Mouse (Mus musculus) hindbrain, embryonic 14.5 days (tissue): ENCODE measurements at regions not wholly inside any gene's neighbourhood (a gene's known extent, or its start where the extent isn't known, plus 50 kb on each side); places are given as distances from the start of the nearest gene placed in this dataset.
"Not testable (repeated sequence)": the region's sequence is repeated elsewhere in the genome, so short reads cannot be mapped to it uniquely, and the experiment has no call there.

ENCODE experiments used
- ATAC-seq: fragments of 200-750 bp; cut with Nextera tagmentation; 2 replicates; pipeline ENCODE4 v1.8.0; 2017; ENCODE audit warnings: moderate number of reproducible peaks, mild to moderate bottlenecking, moderate TSS enrichment, moderate library complexity; ENCODE audit not compliant: low FRiP score
- DNase-seq: peaks from one replicate; pipeline ENCODE4 v3.0.0-alpha.2; 2015; ENCODE audit warnings: low spot score
- H3K27ac ChIP-seq: fragments of 300-500 bp; sonication (generic); 2 replicates; pipeline ENCODE4 v1.5.1; 2014; ENCODE audit warnings: mild to moderate bottlenecking, moderate library complexity
- H3K27me3 ChIP-seq: fragments of 300-500 bp; sonication (generic); 2 replicates; pipeline ENCODE4 v1.6.1; 2014; ENCODE audit warnings: mild to moderate bottlenecking, low read length, mixed read lengths; ENCODE audit not compliant: control insufficient read depth, insufficient read depth
- H3K36me3 ChIP-seq: fragments of 300-500 bp; sonication (generic); replicated peaks from 2 replicates; pipeline ENCODE4 v1.6.1; 2014; ENCODE audit not compliant: control insufficient read depth, insufficient read depth
- H3K4me1 ChIP-seq: fragments of 300-500 bp; sonication (generic); replicated peaks from 2 replicates; pipeline ENCODE4 v1.6.1; 2014; ENCODE audit warnings: antibody characterized with exemption, low read length, mixed read lengths; ENCODE audit not compliant: control insufficient read depth, insufficient read depth
- H3K4me2 ChIP-seq: fragments of 300-500 bp; sonication (generic); replicated peaks from 2 replicates; pipeline ENCODE4 v1.6.1; 2014; ENCODE audit warnings: mild to moderate bottlenecking, moderate library complexity
- H3K4me3 ChIP-seq: fragments of 300-500 bp; sonication (generic); replicated peaks from 2 replicates; pipeline ENCODE4 v1.5.1; 2014; ENCODE audit warnings: mild to moderate bottlenecking, low read length
- H3K9ac ChIP-seq: fragments of 300-500 bp; sonication (generic); 2 replicates; pipeline ENCODE4 v1.6.1; 2014
- H3K9me3 ChIP-seq: fragments of 300-500 bp; sonication (generic); 2 replicates; pipeline ENCODE4 v1.6.1; 2016; ENCODE audit warnings: low read length; ENCODE audit not compliant: control insufficient read depth
- WGBS: fragments of 180-500 bp; shearing (Covaris S2); extraction: QIAGEN DNeasy Blood & Tissue Kit; methylation state at CpG from one replicate; pipeline ENCODE4 v1.1.7; 2014; 5-methylcytosine and 5-hydroxymethylcytosine counted together

GRCm38 (mm10) chr2:95433996-95434395, 884.0 kb upstream of the Lrrc4c start:
- not testable (repeated sequence) for H3K9me3 ChIP-seq, H3K4me1 ChIP-seq, H3K27ac ChIP-seq, H3K36me3 ChIP-seq, DNase-seq, ATAC-seq, H3K27me3 ChIP-seq, H3K4me2 ChIP-seq, H3K4me3 ChIP-seq, H3K9ac ChIP-seq
- WGBS, result 68% methylated on average over 1 of the region's 1 CpGs

GRCm38 (mm10) chr2:95440957-95441356, 877.0 kb upstream of the Lrrc4c start:
- Histone ChIP-seq H3K4me1 (no peaks in the 10 kb centered on the region), H3K4me2 (no peak overlapping the region), H3K27ac (no peak overlapping the region), H3K27me3 (no peaks in the 10 kb centered on the region), H3K9me3 (no peaks in the 10 kb centered on the region), H3K4me3 (no peak overlapping the region), H3K9ac (no peak overlapping the region), H3K36me3 (no peaks in the 10 kb centered on the region)
- DNase-seq, result no peak
- ATAC-seq, result no peak

- Histone ChIP-seq H3K9ac (no peak overlapping the region), H3K4me3 (no peak overlapping the region), H3K4me1 (no peaks in the 10 kb centered on the region), H3K36me3 (no peaks in the 10 kb centered on the region), H3K27me3 (no peaks in the 10 kb centered on the region), H3K9me3 (no peaks in the 10 kb centered on the region), H3K27ac (no peak overlapping the region), H3K4me2 (no peak overlapping the region)
- DNase-seq (peak; percentile 28), ATAC-seq (no peak)
- WGBS, result 56% methylated on average over 2 of the region's 2 CpGs
Measured at GRCm38 (mm10) chr2:95443245-95443799, 874.6 kb upstream of the Lrrc4c start.

- Histone ChIP-seq H3K27me3 (no peaks in the 10 kb centered on the region), H3K4me2 (no peak overlapping the region), H3K9ac (no peak overlapping the region), H3K4me1 (0 out of 2 replicates have a peak, but pooled peaks cover 5% of the 10 kb centered on the region), H3K4me3 (no peak overlapping the region), H3K27ac (no peak overlapping the region; the same call in 1 of the 2 replicates), H3K9me3 (no peaks in the 10 kb centered on the region), H3K36me3 (no peaks in the 10 kb centered on the region)
- peak; percentile 66; the same call in 1 of the 2 replicates for ATAC-seq
- 0% methylated on average over 1 of the region's 1 CpGs for WGBS
- DNase-seq, result no peak
Measured at GRCm38 (mm10) chr2:95448897-95449296, 869.1 kb upstream of the Lrrc4c start.

- DNase-seq, result no peak
Measured at GRCm38 (mm10) chr2:95479827-95480226, 838.1 kb upstream of the Lrrc4c start.

GRCm38 (mm10) chr2:95483397-95483796, 834.6 kb upstream of the Lrrc4c start:
- Histone ChIP-seq H3K4me2 (no peak overlapping the region), H3K4me1 (no peaks in the 10 kb centered on the region), H3K9me3 (no peaks in the 10 kb centered on the region), H3K36me3 (no peaks in the 10 kb centered on the region), H3K27ac (no peak overlapping the region), H3K4me3 (no peak overlapping the region), H3K27me3 (no peaks in the 10 kb centered on the region), H3K9ac (no peak overlapping the region)
- ATAC-seq (no peak), DNase-seq (no peak)
- 98% methylated on average over 2 of the region's 2 CpGs for WGBS

More at GRCm38 (mm10) chr2:95479827-95480226, 838.1 kb upstream of the Lrrc4c start:
- Histone ChIP-seq H3K27ac (no peak overlapping the region), H3K27me3 (no peaks in the 10 kb centered on the region), H3K4me1 (no peaks in the 10 kb centered on the region), H3K4me3 (no peak overlapping the region), H3K9ac (no peak overlapping the region), H3K4me2 (no peak overlapping the region), H3K9me3 (no peaks in the 10 kb centered on the region), H3K36me3 (no peaks in the 10 kb centered on the region)
- no peak for ATAC-seq
- 86% methylated on average over 5 of the region's 5 CpGs for WGBS

GRCm38 (mm10) chr2:95487580-95488135, 830.3 kb upstream of the Lrrc4c start:
- H3K9me3 ChIP-seq, result no peaks in the 10 kb centered on the region
- no peaks in the 10 kb centered on the region for H3K27me3 ChIP-seq
- no peaks in the 10 kb centered on the region for H3K4me1 ChIP-seq
- H3K9ac ChIP-seq, result no peak overlapping the region
- H3K36me3 ChIP-seq, result no peaks in the 10 kb centered on the region
- ATAC-seq (no peak), DNase-seq (no peak)
- H3K4me2 ChIP-seq, result no peak overlapping the region
- H3K4me3 ChIP-seq, result no peak overlapping the region
- WGBS, result 88% methylated on average over 3 of the region's 3 CpGs
- no peak overlapping the region for H3K27ac ChIP-seq

- no peaks in the 10 kb centered on the region for H3K4me1 ChIP-seq
- no peak overlapping the region for H3K27ac ChIP-seq
- H3K4me3 ChIP-seq, result no peak overlapping the region
- H3K9me3 ChIP-seq, result no peaks in the 10 kb centered on the region
- DNase-seq (no peak), ATAC-seq (no peak)
- H3K36me3 ChIP-seq, result no peaks in the 10 kb centered on the region
- H3K4me2 ChIP-seq, result no peak overlapping the region
- H3K9ac ChIP-seq, result no peak overlapping the region
- 88% methylated on average over 2 of the region's 2 CpGs for WGBS
- no peaks in the 10 kb centered on the region for H3K27me3 ChIP-seq
Measured at GRCm38 (mm10) chr2:95494026-95494697, 823.8 kb upstream of the Lrrc4c start.

- no peak for ATAC-seq
- DNase-seq, result no peak
- H3K9me3 ChIP-seq, result no peaks in the 10 kb centered on the region
- no peaks in the 10 kb centered on the region for H3K4me1 ChIP-seq
- H3K4me3 ChIP-seq, result no peak overlapping the region
- no peaks in the 10 kb centered on the region for H3K27me3 ChIP-seq
- H3K4me2 ChIP-seq, result no peak overlapping the region
- H3K27ac ChIP-seq, result no peak overlapping the region
- no peaks in the 10 kb centered on the region for H3K36me3 ChIP-seq
- 42% methylated on average over 4 of the region's 4 CpGs for WGBS
- no peak overlapping the region for H3K9ac ChIP-seq
Measured at GRCm38 (mm10) chr2:95494698-95495088, 823.3 kb upstream of the Lrrc4c start.
